Comparison of ENCODE assay signal across 16 mouse cellular contexts in genomic region chr17:64835928-64836327, GRCm38 (mm10). TPM values are rescaled to one million over a fixed set of nuclear protein-coding genes. Genes with fewer than 3 reads are reported as not detected.
DNase-seq lines count a peak whose midpoint lies in the region; ATAC-seq lines count a peak whose summit lies in the region.
"Had no signal": no experiment of that assay in that cellular context is flagged by ENCODE, and none has a peak within 500 bp of the region (broad histone marks: within the 10 kb centered on the region; RNA-seq: fewer than 3 reads in every experiment).

TSS of gene 4930583I09Rik (minus strand) at chr17:64836071.

- H3K4me2 ChIP-seq in hindbrain, embryonic 14.5 days (replicated peaks): peak within 1 kb of the TSS; percentile 3
- peak within 1 kb of the TSS; percentile 25 for H3K4me2 ChIP-seq in embryonic facial prominence, embryonic 15.5 days (replicated peaks)
- H3K4me2 ChIP-seq in midbrain, embryonic 13.5 days (replicated peaks): peak within 1 kb of the TSS; percentile 38
- no peak within 1 kb of the TSS for H3K4me2 ChIP-seq in liver, embryonic 12.5 days
- H3K4me2 ChIP-seq: heart, embryonic 15.5 days had no signal

- no peak for ATAC-seq in hindbrain, embryonic 14.5 days (ENCODE audit: low FRiP score)
- no peak for ATAC-seq in embryonic facial prominence, embryonic 15.5 days (ENCODE audit: insufficient number of reproducible peaks, low FRiP score, low TSS enrichment, low read depth)
- ATAC-seq in midbrain, embryonic 13.5 days: no peak
- no peak for ATAC-seq in liver, embryonic 12.5 days
- ATAC-seq: CD4-positive, CD25-positive, alpha-beta regulatory T cell, adult 4 months had no signal

- DNase-seq in hindbrain, embryonic 14.5 days (ENCODE audit: low spot score): no peak
- no peak for DNase-seq in hindbrain, embryonic 10.5 days (ENCODE audit: low spot score)
- peak; percentile 34 for DNase-seq in MN1 (ENCODE audit: low spot score)
- DNase-seq in c-Kit-positive CD71-positive TER-119-positive erythroid progenitor cells, embryonic 14.5 days (ENCODE audit: low spot score): no peak
- DNase-seq in spleen, postnatal 4 days (ENCODE audit: low spot score in 2 of 2): no peak
- DNase-seq: gastrocnemius, postnatal 25 days; lung, adult 18-20 months had no signal

- no peaks in the 10 kb centered on the region for H3K4me1 ChIP-seq in hindbrain, embryonic 14.5 days (replicated peaks; ENCODE audit: control insufficient read depth, insufficient read depth, low read length)
- peaks cover 7% of the 10 kb centered on the region; the same call in 1 of the 2 replicates for H3K4me1 ChIP-seq in hindbrain, embryonic 10.5 days (replicated peaks)
- H3K4me1 ChIP-seq in embryonic facial prominence, embryonic 15.5 days: 0 out of 2 replicates have a peak, but pooled peaks cover 8% of the 10 kb centered on the region
- H3K4me1 ChIP-seq in midbrain, embryonic 13.5 days (replicated peaks): peaks cover 14% of the 10 kb centered on the region
- no peaks in the 10 kb centered on the region for H3K4me1 ChIP-seq in liver, embryonic 12.5 days
- H3K4me1 ChIP-seq: heart, embryonic 15.5 days had no signal

- WGBS in hindbrain, embryonic 14.5 days: 72% methylated on average over 6 of the region's 6 CpGs
- 73% methylated on average over 6 of the region's 6 CpGs for WGBS in hindbrain, embryonic 10.5 days
- WGBS in embryonic facial prominence, embryonic 15.5 days: 36% methylated on average over 6 of the region's 6 CpGs
- whole genome bisulfite sequencing in midbrain, embryonic 13.5 days: 60% methylated on average over 6 of the region's 6 CpGs
- 53% methylated on average over 6 of the region's 6 CpGs for WGBS in liver, embryonic 12.5 days (ENCODE audit: insufficient replicate concordance)

- no peak within 1 kb of the TSS for H3K9ac ChIP-seq in hindbrain, embryonic 14.5 days
- H3K9ac ChIP-seq in embryonic facial prominence, embryonic 15.5 days: no peak within 1 kb of the TSS
- H3K9ac ChIP-seq in midbrain, embryonic 13.5 days (replicated peaks): no peak within 1 kb of the TSS
- no peak within 1 kb of the TSS for H3K9ac ChIP-seq in liver, embryonic 12.5 days
- H3K9ac ChIP-seq: heart, embryonic 15.5 days had no signal

- no peak within 1 kb of the TSS for H3K4me3 ChIP-seq in hindbrain, embryonic 14.5 days (replicated peaks; ENCODE audit: low read length)
- H3K4me3 ChIP-seq in hindbrain, embryonic 10.5 days: no peak within 1 kb of the TSS
- no peak within 1 kb of the TSS for H3K4me3 ChIP-seq in embryonic facial prominence, embryonic 15.5 days (replicated peaks)
- 0 out of 2 replicates have a peak within 1 kb of the TSS, but pooled peaks have one; percentile 2 for H3K4me3 ChIP-seq in midbrain, embryonic 13.5 days (replicated peaks)
- H3K4me3 ChIP-seq in liver, embryonic 12.5 days: no peak within 1 kb of the TSS
- H3K4me3 ChIP-seq: heart, embryonic 15.5 days had no signal

- H3K27ac ChIP-seq in hindbrain, embryonic 14.5 days: no peak within 1 kb of the TSS
- no peak within 1 kb of the TSS for H3K27ac ChIP-seq in hindbrain, embryonic 10.5 days
- H3K27ac ChIP-seq in embryonic facial prominence, embryonic 15.5 days (replicated peaks): no peak within 1 kb of the TSS
- H3K27ac ChIP-seq in midbrain, embryonic 13.5 days: 0 out of 2 replicates have a peak within 1 kb of the TSS, but pooled peaks have one; percentile 30
- H3K27ac ChIP-seq in liver, embryonic 12.5 days: no peak within 1 kb of the TSS
- H3K27ac ChIP-seq: heart, embryonic 15.5 days had no signal

- no peaks in the 10 kb centered on the region for H3K36me3 ChIP-seq in hindbrain, embryonic 14.5 days (replicated peaks; ENCODE audit: control insufficient read depth, insufficient read depth)
- H3K36me3 ChIP-seq in hindbrain, embryonic 10.5 days: no peaks in the 10 kb centered on the region
- no peaks in the 10 kb centered on the region for H3K36me3 ChIP-seq in embryonic facial prominence, embryonic 15.5 days
- H3K36me3 ChIP-seq in midbrain, embryonic 13.5 days: no peaks in the 10 kb centered on the region
- H3K36me3 ChIP-seq in liver, embryonic 12.5 days: no peaks in the 10 kb centered on the region
- H3K36me3 ChIP-seq: heart, embryonic 15.5 days had no signal

- no peaks in the 10 kb centered on the region for H3K9me3 ChIP-seq in hindbrain, embryonic 14.5 days (ENCODE audit: control insufficient read depth, low read length)
- no peaks in the 10 kb centered on the region for H3K9me3 ChIP-seq in hindbrain, embryonic 10.5 days
- no peaks in the 10 kb centered on the region for H3K9me3 ChIP-seq in embryonic facial prominence, embryonic 15.5 days (replicated peaks)
- no peaks in the 10 kb centered on the region for H3K9me3 ChIP-seq in midbrain, embryonic 13.5 days
- no peaks in the 10 kb centered on the region for H3K9me3 ChIP-seq in liver, embryonic 12.5 days (replicated peaks)
- H3K9me3 ChIP-seq: heart, embryonic 15.5 days had no signal

- H3K27me3 ChIP-seq in hindbrain, embryonic 14.5 days (ENCODE audit: control insufficient read depth, insufficient read depth, low read length): no peaks in the 10 kb centered on the region
- no peaks in the 10 kb centered on the region for H3K27me3 ChIP-seq in hindbrain, embryonic 10.5 days (ENCODE audit: insufficient read depth, poor library complexity, severe bottlenecking)
- H3K27me3 ChIP-seq in embryonic facial prominence, embryonic 15.5 days: no peaks in the 10 kb centered on the region
- H3K27me3 ChIP-seq in midbrain, embryonic 13.5 days: no peaks in the 10 kb centered on the region
- no peaks in the 10 kb centered on the region for H3K27me3 ChIP-seq in liver, embryonic 12.5 days (replicated peaks)
- H3K27me3 ChIP-seq: heart, embryonic 15.5 days had no signal

RNA-seq across cellular contexts. Expression of gene 4930583I09Rik, which starts in this region (rescaled TPM):
- polyA plus RNA-seq in hindbrain, embryonic 14.5 days (2014; fragmentation: Nextera tagmentation; extraction: Ambion mirVana): not detected in 2 replicates
- polyA plus RNA-seq in hindbrain, embryonic 10.5 days (2016; fragmentation: Nextera tagmentation; extraction: Ambion mirVana): not detected in 2 replicates
- polyA plus RNA-seq in embryonic facial prominence, embryonic 15.5 days (2015; fragmentation: Nextera tagmentation; extraction: Ambion mirVana): not detected in 2 replicates
- not detected in 2 replicates for polyA plus RNA-seq in midbrain, embryonic 13.5 days (2015; fragmentation: Nextera tagmentation; extraction: Ambion mirVana)
- not detected in 2 replicates for polyA plus RNA-seq in liver, embryonic 12.5 days (2016; fragmentation: Nextera tagmentation; extraction: Ambion mirVana)
- polyA plus RNA-seq: cortical plate, adult 2 months; heart, embryonic 15.5 days; intestine, embryonic 14.5 days; limb, embryonic 11.5 days; small intestine, adult 2 months had no signal
